Mouse (Mus musculus): ENCODE results near the gene Sox6. TPM values are rescaled to one million over a fixed set of nuclear protein-coding genes. Genes with fewer than 3 reads are reported as not detected.
"Not testable (repeated sequence)": the region's sequence is repeated elsewhere in the genome, so short reads cannot be mapped to it uniquely, and the experiment has no call there.

The Sox6 gene
- total RNA-seq, 2 experiments from 2014 or later = 0.45 to 0.99 TPM

DNA sequence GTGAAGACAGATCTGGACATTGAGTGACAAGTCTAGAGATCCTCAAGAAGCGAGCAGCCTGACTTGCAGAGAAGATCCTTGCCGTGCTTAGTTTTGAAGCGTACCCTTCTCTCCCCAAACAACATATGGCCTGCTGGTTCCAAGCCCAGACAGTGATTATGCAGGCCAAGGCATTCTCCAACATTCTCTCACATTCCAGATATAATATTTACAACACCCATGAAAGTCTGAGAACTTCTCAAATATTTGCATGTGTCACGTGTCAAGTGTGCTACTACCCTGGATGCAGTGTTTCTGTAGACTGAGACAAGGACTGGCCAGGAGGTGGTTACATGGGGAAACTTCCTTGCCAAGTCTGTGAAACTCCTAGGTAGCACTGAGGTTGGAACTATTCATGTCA is 367.3 kb downstream of the Sox6 start:
- no peak for ATAC-seq (ENCODE audit: poor library complexity, severe bottlenecking)

GRCm38 (mm10) chr7:115669207-115670004 is 369.2 kb downstream of the Sox6 start:
- no peak for ATAC-seq (ENCODE audit: poor library complexity, severe bottlenecking)

- no peak for ATAC-seq (ENCODE audit: poor library complexity, severe bottlenecking)
These were observed 371.8 kb downstream of the Sox6 start for GRCm38 (mm10) chr7:115666686-115667382.

DNA sequence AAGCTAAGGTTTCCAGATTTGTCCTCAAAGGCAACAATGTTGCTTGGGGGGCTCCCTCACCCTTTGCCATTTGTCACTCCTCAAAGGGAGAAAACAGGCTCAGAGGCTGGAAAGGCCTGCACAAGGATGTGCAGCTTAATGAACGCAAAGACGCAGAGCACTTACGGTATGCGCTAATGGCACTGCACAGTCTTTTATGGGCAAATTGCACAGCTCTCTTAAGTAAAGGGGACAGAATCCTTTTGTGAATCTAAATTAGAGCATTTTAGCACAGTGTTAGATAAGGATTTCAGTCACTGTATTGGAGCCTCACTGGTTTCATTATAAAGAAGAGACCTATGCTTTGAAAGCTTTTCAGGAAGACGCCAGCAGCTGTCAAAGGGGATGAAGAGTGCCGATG is 375.2 kb downstream of the Sox6 start:
- no peak for ATAC-seq (ENCODE audit: poor library complexity, severe bottlenecking)

GRCm38 (mm10) chr7:115662121-115662520 is 376.5 kb downstream of the Sox6 start:
- ATAC-seq (ENCODE audit: poor library complexity, severe bottlenecking) = no peak

GRCm38 (mm10) chr7:115646696-115647095 is 391.9 kb downstream of the Sox6 start:
- no peak for ATAC-seq (ENCODE audit: poor library complexity, severe bottlenecking)

DNA sequence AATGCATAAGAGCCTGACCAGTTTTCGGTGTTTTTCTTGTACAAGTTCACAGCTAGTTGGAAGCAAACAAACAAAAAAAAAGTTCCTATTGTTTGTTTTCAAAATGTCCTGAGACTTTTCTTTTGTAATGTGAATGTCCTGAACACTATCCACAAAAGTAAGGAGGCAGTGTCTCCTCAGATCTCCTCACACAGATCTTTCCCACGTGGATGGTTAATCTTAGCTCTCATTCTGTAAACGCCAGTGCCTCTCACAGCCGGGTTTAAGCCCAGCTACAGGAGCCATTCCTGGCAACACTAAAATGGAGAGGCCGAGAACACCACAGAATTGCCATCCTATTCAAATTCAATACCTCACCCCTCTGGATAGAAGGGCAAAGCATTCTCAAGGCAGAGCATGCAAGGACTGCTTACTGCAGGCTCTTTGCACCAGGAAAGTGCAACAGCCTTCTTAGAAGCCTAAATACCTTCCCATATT is 392.6 kb downstream of the Sox6 start:
- no peak for ATAC-seq (ENCODE audit: poor library complexity, severe bottlenecking)

DNA sequence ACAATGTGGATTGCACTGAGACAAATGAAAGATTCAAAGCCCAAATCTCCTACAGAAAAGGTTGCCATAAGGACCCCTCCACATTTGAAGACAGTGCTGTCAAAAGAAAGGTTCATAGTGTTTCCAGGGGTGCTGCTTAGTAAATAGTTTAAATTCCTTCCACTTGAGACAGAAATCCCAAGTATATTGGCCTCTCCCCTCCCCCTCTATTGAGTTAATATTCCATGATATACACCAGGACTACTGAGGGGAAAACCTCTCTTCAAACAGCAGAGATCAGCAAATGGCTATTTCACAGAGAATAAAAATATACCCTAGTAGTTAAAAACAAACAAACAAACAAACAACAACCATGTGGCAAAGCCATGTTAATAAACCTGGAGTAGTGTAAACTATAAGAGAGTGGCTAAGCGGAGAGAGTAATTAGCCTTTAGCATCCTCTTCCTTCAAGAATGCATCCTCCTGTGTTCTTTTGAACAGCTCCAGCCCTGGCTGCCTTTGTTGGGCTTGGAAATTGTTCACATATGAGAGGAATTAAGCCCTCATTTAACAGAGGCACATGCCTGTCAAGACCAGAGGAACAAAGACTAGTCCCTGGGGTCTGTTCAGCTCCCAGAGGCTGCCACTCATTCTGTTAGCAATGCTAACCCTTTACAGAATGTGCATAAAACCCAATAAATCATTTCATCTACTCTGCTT is 393.2 kb downstream of the Sox6 start:
- ATAC-seq (ENCODE audit: poor library complexity, severe bottlenecking) = no peak

DNA sequence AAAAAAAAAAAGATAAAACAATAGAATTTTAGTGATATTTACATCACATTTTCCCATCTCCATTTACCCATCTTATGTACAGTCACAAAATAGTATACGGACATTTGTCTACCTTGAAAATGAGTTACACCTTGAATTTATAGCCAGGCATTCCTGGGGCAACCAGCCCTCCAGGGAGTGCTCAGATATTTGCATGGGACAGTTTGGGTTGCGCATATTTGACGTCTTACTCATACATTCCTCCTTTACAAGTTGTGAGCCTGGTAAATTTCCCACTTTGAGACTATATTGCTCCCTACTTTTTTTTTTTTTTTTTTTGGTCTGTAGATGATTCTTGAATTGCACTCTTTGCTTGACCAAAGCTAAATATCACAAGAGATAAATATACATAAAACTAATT is 407.9 kb downstream of the Sox6 start:
- ATAC-seq (ENCODE audit: poor library complexity, severe bottlenecking) = no peak

- ATAC-seq (ENCODE audit: poor library complexity, severe bottlenecking) = no peak
These were observed 408.3 kb downstream of the Sox6 start for GRCm38 (mm10) chr7:115630287-115630686.

DNA sequence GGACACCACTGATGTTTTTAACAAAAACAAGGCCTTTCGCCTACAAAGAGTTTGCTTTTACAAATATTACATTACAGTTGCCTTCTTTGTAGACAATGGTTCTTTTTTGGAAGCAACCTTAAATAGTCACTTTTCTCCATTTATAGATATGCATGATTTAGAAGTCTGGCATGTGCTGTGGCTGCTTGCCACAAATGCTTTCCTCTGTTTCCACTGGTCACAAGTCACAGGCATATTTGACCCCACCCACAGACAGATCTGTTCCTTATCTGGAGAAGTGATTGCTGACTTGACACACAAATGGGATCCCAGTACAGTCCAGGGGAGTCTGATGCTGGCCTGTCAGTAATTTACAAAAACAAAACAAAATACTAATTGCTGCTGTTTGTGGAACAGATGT is 409.8 kb downstream of the Sox6 start:
- ATAC-seq (ENCODE audit: poor library complexity, severe bottlenecking) = no peak

GRCm38 (mm10) chr7:115625956-115626355 is 412.6 kb downstream of the Sox6 start:
- no peak for ATAC-seq (ENCODE audit: poor library complexity, severe bottlenecking)

- ATAC-seq (ENCODE audit: poor library complexity, severe bottlenecking) = no peak
These were observed 413.6 kb downstream of the Sox6 start for GRCm38 (mm10) chr7:115624907-115625552.

DNA sequence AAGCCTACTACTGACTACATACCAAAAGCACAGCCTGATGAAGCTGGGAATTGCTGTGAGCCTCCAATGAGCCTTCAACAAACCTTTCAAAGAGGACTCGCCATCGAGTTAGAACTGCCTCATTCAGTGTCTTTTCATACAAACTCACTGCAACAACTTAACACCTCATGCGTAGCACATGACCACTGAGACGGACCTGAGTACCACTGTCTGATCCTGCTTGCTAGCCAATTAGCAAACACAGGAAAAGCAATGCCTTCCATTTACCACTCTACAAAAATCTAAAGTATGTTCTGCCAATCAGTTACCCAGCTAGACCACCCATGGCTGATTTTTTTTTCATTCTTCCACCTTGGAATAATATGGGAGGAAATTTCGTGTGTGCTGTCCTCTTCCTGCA is 414.1 kb downstream of the Sox6 start:
- ATAC-seq (ENCODE audit: poor library complexity, severe bottlenecking) = no peak

DNA sequence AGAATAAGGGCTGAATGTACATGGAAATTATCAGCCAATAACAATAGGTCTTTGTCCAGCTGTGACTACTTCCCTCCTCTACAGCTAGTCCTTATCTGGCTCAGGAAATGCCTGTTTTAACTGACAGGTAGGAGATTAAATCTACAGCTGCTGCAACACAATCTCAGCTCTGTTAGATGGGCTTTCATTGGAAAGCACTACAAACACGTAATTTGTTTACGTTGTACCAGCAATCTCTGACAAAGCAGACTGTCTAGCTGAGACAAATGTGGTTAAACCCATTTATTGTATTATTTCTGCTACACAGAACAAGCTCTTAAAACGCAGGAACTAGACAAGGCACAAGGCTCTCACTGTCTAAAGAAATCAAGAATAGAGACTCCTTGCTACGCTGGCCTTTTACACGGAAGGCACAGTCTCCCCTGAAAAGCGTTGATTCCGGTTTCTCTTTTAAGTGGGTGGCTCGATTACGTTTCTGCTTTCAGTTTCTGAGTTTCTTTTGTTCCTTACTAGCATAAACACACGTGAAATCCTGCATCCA is 422.8 kb downstream of the Sox6 start:
- ATAC-seq (ENCODE audit: poor library complexity, severe bottlenecking) = peak; percentile 83

- no peak for ATAC-seq (ENCODE audit: poor library complexity, severe bottlenecking)
These were observed 431.1 kb downstream of the Sox6 start for GRCm38 (mm10) chr7:115607485-115607884.

DNA sequence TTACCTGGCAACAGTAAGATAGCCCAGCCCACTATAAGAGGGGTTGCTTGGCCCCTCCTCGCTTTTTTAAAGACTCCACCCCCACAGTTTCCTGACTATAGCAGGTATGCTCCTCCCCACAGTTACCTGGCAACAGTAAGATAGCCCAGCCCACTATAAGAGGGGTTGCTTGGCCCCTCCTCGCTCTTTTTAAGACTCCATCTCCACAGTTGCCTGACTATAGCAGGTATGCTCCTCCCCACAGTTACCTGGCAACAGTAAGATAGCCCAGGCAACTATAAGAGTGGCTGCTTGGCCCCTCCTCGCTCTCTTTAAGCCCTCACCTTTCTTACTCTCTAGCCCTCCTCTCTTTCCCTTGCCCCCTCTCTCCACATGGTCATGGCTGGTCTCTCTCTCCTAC is 432.5 kb downstream of the Sox6 start:
- not testable (repeated sequence) for ATAC-seq (ENCODE audit: poor library complexity, severe bottlenecking)

DNA sequence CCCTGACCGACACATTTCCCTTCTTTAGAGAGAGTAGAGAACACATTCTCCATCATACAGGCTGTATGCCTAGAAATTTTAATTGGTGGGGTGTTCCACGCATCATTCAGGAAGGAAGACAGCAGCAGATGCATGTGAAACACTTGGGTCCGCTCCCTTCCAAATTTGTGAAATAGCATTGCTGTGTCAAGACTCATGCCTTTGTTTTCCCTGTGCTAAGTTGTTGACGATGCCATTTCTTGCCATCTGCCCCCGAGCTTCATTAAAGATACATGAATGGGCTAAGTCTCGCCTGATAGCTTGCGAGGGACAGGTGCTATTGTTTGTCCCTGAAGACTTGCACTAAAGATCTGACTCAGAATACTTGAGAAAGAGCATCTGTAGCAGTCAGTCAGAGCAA is 433.7 kb downstream of the Sox6 start:
- ATAC-seq (ENCODE audit: poor library complexity, severe bottlenecking) = no peak

DNA sequence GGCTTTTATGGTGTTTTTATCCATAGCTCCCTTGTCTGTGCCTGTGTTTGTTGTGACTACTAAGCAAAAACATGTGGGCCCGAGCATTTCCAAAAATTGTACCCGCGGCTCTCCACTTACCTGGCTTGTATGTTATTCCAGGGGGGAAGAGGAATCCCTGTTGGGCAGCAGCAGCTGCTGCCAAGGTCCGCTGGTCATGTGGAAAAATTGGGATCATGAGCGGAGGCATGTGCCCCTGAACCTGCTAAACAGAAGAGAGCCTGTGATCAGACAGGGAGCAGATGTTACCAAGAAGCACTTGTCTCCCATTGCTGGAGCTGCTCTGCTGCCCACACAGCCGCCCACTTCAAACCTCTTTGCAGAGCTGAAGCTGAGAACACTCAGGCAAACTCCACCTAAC is 441.2 kb downstream of the Sox6 start:
- no peak for ATAC-seq (ENCODE audit: poor library complexity, severe bottlenecking)

GRCm38 (mm10) chr7:115580461-115580860 is 458.1 kb downstream of the Sox6 start:
- no peak for ATAC-seq (ENCODE audit: poor library complexity, severe bottlenecking)

GRCm38 (mm10) chr7:115579826-115580225 is 458.8 kb downstream of the Sox6 start:
- ATAC-seq (ENCODE audit: poor library complexity, severe bottlenecking) = no peak

All from megakaryocyte, adult 5-6 weeks (primary cell).